Mouse (Mus musculus) CH12.LX (cell line): ENCODE results near the gene Neb. TPM values are rescaled to one million over a fixed set of nuclear protein-coding genes. Genes with fewer than 3 reads are reported as not detected.
A peak's percentile ranks its signal among the peaks of the same experiment; 100 is the strongest.

ENCODE experiments used
- DNase-seq: peaks from one replicate; pipeline ENCODE4 v3.0.0-alpha.2; 2013; ENCODE audit errors: extremely low read depth
- H3K27ac ChIP-seq: 2 replicates; pipeline ENCODE4 v1.5.1; 2012; ENCODE audit warnings: low read depth, mild to moderate bottlenecking, control low read depth, moderate library complexity; ENCODE audit not compliant: insufficient read depth
- H3K27me3 ChIP-seq: replicated peaks from 2 replicates; pipeline ENCODE3; 2012; ENCODE audit warnings: inconsistent platforms
- H3K36me3 ChIP-seq, 2 experiments: replicated peaks in 1 of 2; 2 replicates each; pipeline versions ENCODE3 to v1.6.1; 2012; ENCODE audit warnings: inconsistent platforms in 1 of 2, low read length in 1 of 2, mild to moderate bottlenecking in 1 of 2, mixed read lengths in 1 of 2, moderate library complexity in 1 of 2; ENCODE audit not compliant: control insufficient read depth in 1 of 2, insufficient read depth in 1 of 2
- H3K4me1 ChIP-seq, 2 experiments: 2 replicates each; pipeline ENCODE4 v1.6.1; 2012; ENCODE audit warnings: inconsistent platforms in 1 of 2, moderate library complexity in 1 of 2; ENCODE audit not compliant: insufficient read depth in 2 of 2, control insufficient read depth in 1 of 2
- H3K4me2 ChIP-seq: 2 replicates; pipeline ENCODE4 v1.6.1; 2012; ENCODE audit warnings: low read depth, mild to moderate bottlenecking, control low read depth; ENCODE audit not compliant: poor library complexity, insufficient read depth, severe bottlenecking
- H3K4me3 ChIP-seq, 3 experiments: fragments of 150-350 bp in 1 of 3; sonication (generic) in 1 of 3; replicated peaks in 1 of 3; 2 replicates each; pipeline versions ENCODE3 to v1.5.1; 2011 to 2012; ENCODE audit warnings: low read depth in 2 of 3, low read length in 2 of 3, mild to moderate bottlenecking in 2 of 3, moderate library complexity in 2 of 3, control low read depth in 1 of 3, improper control_type of control experiment in 1 of 3, inconsistent platforms in 1 of 3, mixed read lengths in 1 of 3; ENCODE audit not compliant: poor library complexity in 1 of 3
- H3K79me2 ChIP-seq: replicated peaks from 2 replicates; pipeline ENCODE4 v1.6.1; 2012; ENCODE audit warnings: mild to moderate bottlenecking, moderate library complexity; ENCODE audit not compliant: control insufficient read depth, poor library complexity, insufficient read depth, severe bottlenecking; ENCODE audit errors: extremely low read depth
- H3K9ac ChIP-seq: 2 replicates; pipeline ENCODE4 v1.6.1; 2012; ENCODE audit warnings: low read depth, mild to moderate bottlenecking, control low read depth, moderate library complexity; ENCODE audit not compliant: insufficient read depth
- H3K9me3 ChIP-seq: replicated peaks from 2 replicates; pipeline ENCODE3; 2012; ENCODE audit warnings: low read length, inconsistent platforms, mixed read lengths
- BHLHE40 ChIP-seq: IDR thresholded peaks from 2 replicates; pipeline ENCODE4 v1.6.1; 2011; ENCODE audit warnings: mild to moderate bottlenecking, low read depth, low read length, improper control_type of control experiment
- CHD1 ChIP-seq: IDR thresholded peaks from 2 replicates; pipeline ENCODE4 v1.6.1; 2012; ENCODE audit warnings: low read depth, low read length, improper control_type of control experiment, inconsistent platforms
- CHD2 ChIP-seq: IDR thresholded peaks from 2 replicates; pipeline ENCODE4 v1.6.1; 2011; ENCODE audit warnings: low read length, improper control_type of control experiment
- CTCF ChIP-seq, 2 experiments: IDR thresholded peaks in 1 of 2; conservative IDR thresholded peaks in 1 of 2; 2 replicates each; pipeline ENCODE4 v1.5.1; 2011 to 2012; ENCODE audit warnings: low read depth in 2 of 2, low read length in 2 of 2, improper control_type of control experiment in 1 of 2, inconsistent platforms in 1 of 2, mild to moderate bottlenecking in 1 of 2, moderate library complexity in 1 of 2
- E2F4 ChIP-seq: IDR thresholded peaks from 2 replicates; pipeline ENCODE4 v1.6.1; 2011; ENCODE audit warnings: low read depth, low read length, improper control_type of control experiment; ENCODE audit not compliant: insufficient replicate concordance
- ELF1 ChIP-seq: IDR thresholded peaks from 2 replicates; pipeline ENCODE4 v1.6.1; 2014; ENCODE audit warnings: low read depth, mild to moderate bottlenecking, inconsistent platforms, low read length, improper control_type of control experiment
- EP300 ChIP-seq: IDR thresholded peaks from 2 replicates; pipeline ENCODE4 v1.6.1; 2011; ENCODE audit warnings: low read length, improper control_type of control experiment
- ETS1 ChIP-seq: conservative IDR thresholded peaks from 2 replicates; pipeline ENCODE4 v1.6.1; 2012; ENCODE audit warnings: low read depth, mild to moderate bottlenecking, inconsistent platforms, low read length, improper control_type of control experiment, moderate library complexity
- GABPA ChIP-seq: IDR thresholded peaks from 2 replicates; pipeline ENCODE4 v1.6.1; 2012; ENCODE audit warnings: low read depth, low read length, improper control_type of control experiment, inconsistent platforms; ENCODE audit not compliant: insufficient replicate concordance
- HCFC1 ChIP-seq: IDR thresholded peaks from 2 replicates; pipeline ENCODE4 v1.6.1; 2012; ENCODE audit warnings: low read depth, mild to moderate bottlenecking, inconsistent platforms, low read length, improper control_type of control experiment
- IRF4 ChIP-seq: IDR thresholded peaks from 2 replicates; pipeline ENCODE4 v1.6.1; 2014; ENCODE audit warnings: low read depth, mild to moderate bottlenecking, inconsistent platforms, low read length, improper control_type of control experiment
- JUN ChIP-seq: IDR thresholded peaks from 2 replicates; pipeline ENCODE4 v1.6.1; 2011; ENCODE audit warnings: low read depth, mild to moderate bottlenecking, low read length, improper control_type of control experiment, moderate library complexity; ENCODE audit not compliant: insufficient read depth
- KAT2A ChIP-seq: IDR thresholded peaks from 2 replicates; pipeline ENCODE4 v1.6.1; 2012; ENCODE audit warnings: low read length, improper control_type of control experiment, inconsistent platforms; ENCODE audit not compliant: insufficient replicate concordance
- MAFK ChIP-seq: IDR thresholded peaks from 2 replicates; pipeline ENCODE4 v1.6.1; 2011; ENCODE audit warnings: low read length, improper control_type of control experiment; ENCODE audit not compliant: insufficient replicate concordance
- MAX ChIP-seq: IDR thresholded peaks from 2 replicates; pipeline ENCODE4 v1.6.1; 2011; ENCODE audit warnings: low read length, improper control_type of control experiment
- MAZ ChIP-seq: IDR thresholded peaks from 2 replicates; pipeline ENCODE4 v1.6.1; 2012; ENCODE audit warnings: low read depth, mild to moderate bottlenecking, inconsistent platforms, low read length, improper control_type of control experiment, moderate library complexity
- MEF2A ChIP-seq: IDR thresholded peaks from 2 replicates; pipeline ENCODE4 v1.6.1; 2014; ENCODE audit warnings: low read depth, mild to moderate bottlenecking, inconsistent platforms, low read length, improper control_type of control experiment, borderline replicate concordance
- MXI1 ChIP-seq: IDR thresholded peaks from 2 replicates; pipeline ENCODE4 v1.6.1; 2011; ENCODE audit warnings: mild to moderate bottlenecking, low read depth, low read length, improper control_type of control experiment
- POLR2A ChIP-seq: IDR thresholded peaks from 2 replicates; pipeline ENCODE4 v1.6.1; 2011; ENCODE audit warnings: low read depth, mild to moderate bottlenecking, improper control_type of control experiment, low read length
- RCOR1 ChIP-seq: conservative IDR thresholded peaks from 2 replicates; pipeline ENCODE4 v1.6.1; 2012; ENCODE audit warnings: low read depth, mild to moderate bottlenecking, inconsistent platforms, low read length, improper control_type of control experiment
- SIN3A ChIP-seq: IDR thresholded peaks from 2 replicates; pipeline ENCODE4 v1.6.1; 2012; ENCODE audit warnings: low read length, improper control_type of control experiment, inconsistent platforms
- TCF12 ChIP-seq: IDR thresholded peaks from 2 replicates; pipeline ENCODE4 v1.6.1; 2014; ENCODE audit warnings: low read depth, mild to moderate bottlenecking, inconsistent platforms, low read length, improper control_type of control experiment
- USF1 ChIP-seq: IDR thresholded peaks from 2 replicates; pipeline ENCODE4 v1.6.1; 2014; ENCODE audit warnings: low read depth, mild to moderate bottlenecking, inconsistent platforms, low read length, improper control_type of control experiment
- ZC3H11A ChIP-seq: IDR thresholded peaks from 2 replicates; pipeline ENCODE4 v1.6.1; 2012; ENCODE audit warnings: low read depth, mild to moderate bottlenecking, inconsistent platforms, low read length, improper control_type of control experiment
- ZNF384 ChIP-seq: IDR thresholded peaks from 2 replicates; pipeline ENCODE4 v1.6.1; 2012; ENCODE audit warnings: low read depth, low read length, improper control_type of control experiment, inconsistent platforms
- dilution Hi-C: fragments of 300-500 bp; cut with MboI; formaldehyde crosslinking; loops from 2 replicates; pipeline ENCODE4 v1.14.3; 2020; ENCODE audit warnings: low sequenced_read_pairs; ENCODE audit not compliant: extremely low pct_unique_long_range_greater_than_20kb, extremely low pct_ligation_motif_present
- in situ Hi-C: fragments of 300-500 bp; cut with MboI; formaldehyde crosslinking; loops from 3 replicates; pipeline ENCODE4 v1.14.3; 2019; ENCODE audit warnings: low sequenced_read_pairs, low pct_ligation_motif_present, low pct_unique_long_range_greater_than_20kb, mixed read lengths
- polyA plus RNA-seq: library from polyadenylated mRNA; unstranded; fragments of >175 nt; gene quantifications from 2 replicates; pipeline ENCODE4 v1.2.1, GENCODE M21; 2012; ENCODE audit warnings: low read depth; ENCODE audit not compliant: insufficient read length
- total RNA-seq, 2 experiments: library from RNA; depleted of rRNA; stranded (reverse); fragments of 300-350 nt in 1 of 2; fragments of >200 nt in 1 of 2; gene quantifications; 2 replicates each; pipeline ENCODE4 v1.2.3; 2012 to 2014

Neb gene
- total and polyA plus RNA-seq, 3 experiments = 1.5 to 1.8 (median 1.7) TPM

DNA sequence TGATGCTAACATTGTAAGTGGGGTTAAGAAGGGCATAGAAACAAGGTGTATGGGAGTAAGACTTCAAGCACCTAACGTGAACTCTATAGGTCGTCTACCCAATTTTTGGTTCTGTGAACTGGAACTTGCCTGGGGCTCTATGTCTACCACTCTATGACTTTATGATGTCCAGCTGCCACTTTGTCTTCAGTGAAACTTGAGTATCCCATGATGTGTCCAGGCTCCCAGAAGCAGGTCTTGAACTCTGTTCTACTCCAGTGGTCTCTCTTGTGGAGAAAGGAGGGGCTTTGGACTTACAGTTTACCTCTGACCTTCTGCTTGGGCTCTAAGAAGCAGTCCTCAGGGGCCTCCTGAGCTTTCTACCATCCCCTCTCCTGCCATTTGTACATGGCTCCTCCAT lies 58.1 kb downstream of the Neb start:
- no peak overlapping the region for H3K9ac ChIP-seq
- no peak for DNase-seq
- H3K27ac ChIP-seq = no peak overlapping the region
- TF ChIP-seq RCOR1 = no peak
- no peak for TF ChIP-seq USF1
- TF ChIP-seq ZC3H11A = no peak
- no peak for TF ChIP-seq MAX
- TF ChIP-seq POLR2A = no peak
- no peak for TF ChIP-seq CTCF (conservative IDR thresholded peaks at IDR 0.05 in 1 of 2, IDR thresholded peaks at IDR 0.05 in 1 of 2; ENCODE audit: low read depth in 2 of 2, low read length in 2 of 2)
- no peak for TF ChIP-seq JUN
- TF ChIP-seq CHD1 = no peak
- TF ChIP-seq KAT2A = no peak
- H3K79me2 ChIP-seq = no peaks in the 10 kb centered on the region
- no peaks in the 10 kb centered on the region for H3K36me3 ChIP-seq
- H3K9me3 ChIP-seq = no peaks in the 10 kb centered on the region
- no peak overlapping the region for H3K4me3 ChIP-seq
- in situ Hi-C loops = loop anchor here (10.0 kb wide), 1 partner anchor 55 kb away; the partner anchor contains the start of gene Neb
- dilution Hi-C loops = no loop called here
- peaks cover 11 to 62% of the 10 kb centered on the region in 2 experiments for H3K4me1 ChIP-seq
- H3K27me3 ChIP-seq = no peaks in the 10 kb centered on the region
- H3K4me2 ChIP-seq = no peak overlapping the region

DNA sequence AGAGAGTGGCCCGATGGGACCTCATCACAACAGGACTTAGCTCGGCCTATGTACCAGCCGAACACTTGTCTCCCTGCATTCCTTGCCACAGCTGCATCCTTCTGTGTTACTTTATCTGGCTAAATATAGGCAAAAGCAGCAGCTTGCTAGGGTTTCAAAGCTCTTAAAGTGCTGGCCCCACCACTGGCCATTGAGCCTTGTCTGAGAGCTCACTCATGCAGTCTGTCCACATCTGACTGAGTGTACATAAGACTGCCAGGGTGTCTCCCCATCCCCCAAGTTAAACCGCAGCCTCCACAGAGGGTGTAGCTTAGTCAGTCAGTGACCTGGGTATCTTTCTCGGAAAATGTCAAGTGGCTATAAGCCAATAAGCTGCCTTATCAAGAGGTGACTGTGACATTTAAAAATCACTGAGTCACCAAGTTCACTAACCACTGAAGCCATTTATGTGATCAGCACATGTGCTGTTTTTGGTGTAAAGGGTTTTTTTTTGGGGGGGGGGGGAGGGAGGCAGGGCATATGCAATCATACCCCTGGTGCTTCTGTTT lies 59.2 kb downstream of the Neb start:
- H3K4me2 ChIP-seq = peak overlapping the region; percentile 63

More for the DNA sequence above, 59.2 kb downstream of the Neb start:
- dilution Hi-C loops (no loop called here), in situ Hi-C loops (loop anchor here (10.0 kb wide), 1 partner anchor 96 kb away; no protein-coding TSS in a partner anchor)
- Histone ChIP-seq H3K9me3 (no peaks in the 10 kb centered on the region), H3K9ac (peak overlapping the region; percentile 40), H3K79me2 (no peaks in the 10 kb centered on the region), H3K4me3 (no peak overlapping the region), H3K27ac (peak overlapping the region; percentile 68), H3K27me3 (no peaks in the 10 kb centered on the region), H3K36me3 (no peaks in the 10 kb centered on the region), H3K4me1 (peaks cover 12 to 70% of the 10 kb centered on the region in 2 experiments)
- TF ChIP-seq IRF4 (peak; percentile 34; the same call in 1 of the 2 replicates), BHLHE40 (peak; percentile 69), SIN3A (peak; percentile 75), MXI1 (peak; percentile 68), POLR2A (no peak; the same call in 1 of the 2 replicates), ELF1 (no peak), MAFK (peak; percentile 35; the same call in 1 of the 2 replicates), GABPA (no peak), EP300 (peak; percentile 73), ZNF384 (0 out of 2 replicates have a peak, but pooled peaks have one; percentile 54), RCOR1 (0 out of 2 replicates have a peak, but pooled peaks have one; percentile 59), MAX (peak; percentile 44; the same call in 1 of the 2 replicates), E2F4 (no peak), TCF12 (peak; percentile 61; the same call in 1 of the 2 replicates), MEF2A (peak; percentile 67; the same call in 1 of the 2 replicates), HCFC1 (peak; percentile 18; the same call in 1 of the 2 replicates), CHD2 (peak; percentile 86), MAZ (0 out of 2 replicates have a peak, but pooled peaks have one; percentile 15), ETS1 (peak; percentile 69)
- DNase-seq = peak; percentile 94
